Mouse (Mus musculus): ENCODE measurements around the gene Spast. TPM values are rescaled to one million over a fixed set of nuclear protein-coding genes. Genes with fewer than 3 reads are reported as not detected.

Gene Spast
- polyA plus RNA-seq, 1 experiment = 26.9 TPM

DNA sequence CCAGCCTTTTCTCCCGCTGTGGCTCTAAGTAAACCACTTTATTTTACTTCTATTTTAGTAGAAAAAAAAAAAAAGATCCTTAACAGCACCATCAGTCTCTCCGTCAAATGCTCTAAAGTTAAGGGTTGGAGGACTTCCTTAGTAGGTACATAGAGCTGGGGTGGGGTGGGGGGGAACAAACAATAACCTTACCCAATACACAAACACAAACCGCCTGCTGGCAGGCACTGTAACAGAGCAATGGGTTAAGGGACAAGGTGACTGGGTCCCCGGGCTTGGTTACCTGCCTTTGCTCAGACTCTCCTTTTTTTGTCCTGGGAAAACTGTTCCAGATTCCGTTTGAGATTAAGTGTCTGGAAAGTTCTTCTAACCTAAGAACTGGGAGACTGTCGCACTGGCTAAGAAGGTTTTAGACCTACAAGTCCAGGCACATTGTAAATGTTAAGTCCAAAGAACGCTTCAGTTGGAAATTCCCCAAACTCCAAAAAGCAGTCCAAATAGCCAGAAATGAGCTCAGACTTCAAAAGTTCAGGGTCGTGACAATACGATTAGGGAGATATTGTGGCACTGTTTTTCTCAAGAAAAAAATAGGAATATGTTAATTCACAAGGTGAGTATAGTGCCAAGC is 7.6 kb upstream of the Spast start:
- H3K4me3 ChIP-seq (ENCODE audit: insufficient read depth, low read length) = no peak overlapping the region
- no peaks in the 10 kb centered on the region for H3K4me1 ChIP-seq (ENCODE audit: control insufficient read depth, insufficient read depth, low read length)
- no peak for TF ChIP-seq CTCF (IDR thresholded peaks at IDR 0.05; ENCODE audit: low read depth, low read length)
- no peak for TF ChIP-seq POLR2A (IDR thresholded peaks at IDR 0.05; ENCODE audit: borderline replicate concordance, low read depth, low read length)
- no peak overlapping the region for H3K27ac ChIP-seq (ENCODE audit: insufficient read depth, low read depth, low read length)

DNA sequence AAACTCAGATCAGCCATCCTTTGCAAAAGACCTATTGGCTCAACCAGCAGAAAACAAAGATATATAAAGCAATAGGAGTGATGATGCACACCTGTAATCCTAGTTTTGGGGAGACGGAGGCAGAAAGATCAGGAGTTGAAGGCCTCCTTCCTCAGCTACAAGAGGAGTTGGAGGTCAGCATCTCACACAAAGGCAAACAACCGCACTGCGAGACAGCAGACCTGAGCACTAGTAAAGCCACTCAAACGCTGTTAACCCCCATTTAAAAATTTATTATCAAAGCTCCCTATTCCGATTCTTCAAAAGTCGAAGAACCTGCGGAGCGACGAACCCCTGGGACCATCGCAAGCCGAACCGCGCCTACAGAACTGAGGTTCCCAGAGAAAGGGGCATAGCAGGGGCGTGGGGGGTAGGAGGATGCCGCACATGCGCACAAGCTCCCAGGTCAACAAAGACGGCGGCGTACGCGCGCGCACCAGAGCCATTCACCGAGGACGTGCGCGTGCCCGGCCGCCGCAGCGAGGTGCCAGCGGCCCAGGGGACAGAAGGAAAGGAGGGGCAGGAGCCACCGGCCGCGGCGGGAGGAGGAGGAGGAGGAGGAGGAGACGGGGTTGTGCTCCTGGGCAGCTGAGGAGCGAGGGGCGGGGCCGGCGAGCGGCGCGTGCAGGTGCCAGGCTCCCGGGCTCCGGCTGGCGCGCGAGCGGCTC is 409 bp upstream of the Spast start:
- H3K4me1 ChIP-seq (ENCODE audit: control insufficient read depth, insufficient read depth, low read length) = peaks cover 22% of the 10 kb centered on the region
- peak overlapping the region; percentile 100 for H3K4me3 ChIP-seq (ENCODE audit: insufficient read depth, low read length)
- H3K27ac ChIP-seq (ENCODE audit: insufficient read depth, low read depth, low read length) = peak overlapping the region; percentile 57
- TF ChIP-seq CTCF (IDR thresholded peaks at IDR 0.05; ENCODE audit: low read depth, low read length) (no peak), POLR2A (IDR thresholded peaks at IDR 0.05; ENCODE audit: borderline replicate concordance, low read depth, low read length) (no peak)

DNA sequence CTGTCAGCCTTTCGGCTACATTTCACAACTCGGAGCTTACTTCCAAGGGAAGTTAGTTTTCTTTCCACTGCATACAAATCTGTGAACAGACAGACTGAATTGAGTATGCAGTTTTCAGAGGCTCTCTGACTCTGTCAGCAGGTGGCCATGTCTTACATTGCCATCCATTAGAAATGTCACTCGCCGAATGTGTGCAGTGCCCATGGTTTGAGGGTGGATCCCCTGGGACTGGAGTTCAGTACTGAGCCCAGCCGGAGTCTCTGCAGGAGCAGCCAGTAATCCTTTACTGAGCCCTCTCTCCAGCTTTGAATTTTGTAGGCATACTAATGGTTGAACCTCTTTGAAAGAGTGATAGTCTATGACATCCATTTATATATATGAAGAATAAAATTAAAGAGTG is 2.4 kb downstream of the Spast start:
- H3K4me3 ChIP-seq (ENCODE audit: insufficient read depth, low read length) = peak overlapping the region; percentile 39; the same call in 1 of the 2 replicates

DNA sequence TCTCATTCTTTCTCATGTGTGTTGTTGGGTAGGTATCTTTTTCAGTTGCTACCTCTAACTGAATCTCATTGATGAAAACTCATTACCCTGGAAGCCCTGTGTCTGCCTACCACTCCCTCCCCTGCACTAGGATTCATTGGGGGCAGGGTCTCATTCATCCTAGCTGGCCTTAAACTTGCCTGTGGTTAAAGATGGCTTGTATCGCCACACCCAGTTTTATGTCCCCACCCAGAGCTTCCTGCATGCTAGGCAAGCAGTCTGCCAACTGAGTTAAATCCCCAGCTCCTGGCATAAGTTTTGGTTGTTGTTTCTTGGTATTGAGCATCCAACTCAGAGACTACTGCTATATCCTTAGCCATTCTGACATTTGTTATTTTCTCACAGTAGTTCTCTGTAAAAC is 24.8 kb downstream of the Spast start:
- H3K4me1 ChIP-seq (ENCODE audit: control insufficient read depth, insufficient read depth, low read length) = peaks cover 2% of the 10 kb centered on the region
- H3K4me3 ChIP-seq (ENCODE audit: insufficient read depth, low read length) = no peak overlapping the region
- H3K27ac ChIP-seq (ENCODE audit: insufficient read depth, low read depth, low read length) = no peak overlapping the region
- no peak for TF ChIP-seq POLR2A (IDR thresholded peaks at IDR 0.05; ENCODE audit: borderline replicate concordance, low read depth, low read length)
- TF ChIP-seq CTCF (IDR thresholded peaks at IDR 0.05; ENCODE audit: low read depth, low read length) = no peak

More for the DNA sequence above, 2.4 kb downstream of the Spast start:
- TF ChIP-seq POLR2A (IDR thresholded peaks at IDR 0.05; ENCODE audit: borderline replicate concordance, low read depth, low read length) (no peak), CTCF (IDR thresholded peaks at IDR 0.05; ENCODE audit: low read depth, low read length) (no peak)
- Histone ChIP-seq H3K27ac (ENCODE audit: insufficient read depth, low read depth, low read length) (peak overlapping the region; percentile 42), H3K4me1 (ENCODE audit: control insufficient read depth, insufficient read depth, low read length) (peaks cover 22% of the 10 kb centered on the region)

DNA sequence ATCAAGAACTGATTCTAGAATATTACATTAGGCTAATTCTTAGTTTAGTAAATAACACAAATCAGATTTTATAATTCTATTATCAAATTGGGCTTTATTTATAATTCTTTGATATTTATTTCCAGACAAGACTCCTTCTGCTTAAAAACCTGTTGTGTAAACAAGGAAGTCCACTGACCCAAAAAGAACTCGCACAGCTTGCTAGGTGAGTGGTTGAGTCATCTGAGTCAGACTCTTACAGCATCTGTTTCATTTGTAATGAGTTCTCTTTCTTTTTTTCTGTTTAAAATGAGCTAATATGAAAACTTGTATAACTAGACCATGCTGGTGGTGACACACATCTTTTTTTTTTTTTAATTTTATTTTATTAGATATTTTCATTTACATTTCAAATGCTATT is 38.1 kb downstream of the Spast start:
- H3K4me1 ChIP-seq (ENCODE audit: control insufficient read depth, insufficient read depth, low read length) = no peaks in the 10 kb centered on the region
- no peak overlapping the region for H3K27ac ChIP-seq (ENCODE audit: insufficient read depth, low read depth, low read length)
- no peak overlapping the region for H3K4me3 ChIP-seq (ENCODE audit: insufficient read depth, low read length)
- TF ChIP-seq POLR2A (IDR thresholded peaks at IDR 0.05; ENCODE audit: borderline replicate concordance, low read depth, low read length) (no peak), CTCF (IDR thresholded peaks at IDR 0.05; ENCODE audit: low read depth, low read length) (no peak)

DNA sequence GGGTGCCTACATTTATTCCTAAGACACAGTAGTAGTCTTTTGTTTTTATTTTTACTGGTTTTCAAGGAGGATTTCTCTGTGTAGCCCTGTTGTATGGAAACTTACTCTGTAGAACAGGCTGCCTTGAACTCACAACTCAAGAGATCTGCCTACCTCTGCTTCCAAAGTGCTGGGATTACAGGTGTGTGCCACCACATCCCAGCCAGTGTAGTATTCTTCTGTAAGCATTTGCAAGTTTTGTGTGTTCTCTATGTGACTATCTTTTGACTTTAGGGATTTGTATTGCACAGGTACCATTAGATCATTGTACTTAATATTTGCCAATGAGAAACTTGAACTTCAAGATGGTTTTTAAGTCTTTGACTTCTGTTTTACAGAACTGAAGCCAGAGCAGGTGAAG is 47.9 kb downstream of the Spast start:
- TF ChIP-seq POLR2A (IDR thresholded peaks at IDR 0.05; ENCODE audit: borderline replicate concordance, low read depth, low read length) (no peak), CTCF (IDR thresholded peaks at IDR 0.05; ENCODE audit: low read depth, low read length) (no peak)
- no peaks in the 10 kb centered on the region for H3K4me1 ChIP-seq (ENCODE audit: control insufficient read depth, insufficient read depth, low read length)
- no peak overlapping the region for H3K27ac ChIP-seq (ENCODE audit: insufficient read depth, low read depth, low read length)
- H3K4me3 ChIP-seq (ENCODE audit: insufficient read depth, low read length) = no peak overlapping the region

DNA sequence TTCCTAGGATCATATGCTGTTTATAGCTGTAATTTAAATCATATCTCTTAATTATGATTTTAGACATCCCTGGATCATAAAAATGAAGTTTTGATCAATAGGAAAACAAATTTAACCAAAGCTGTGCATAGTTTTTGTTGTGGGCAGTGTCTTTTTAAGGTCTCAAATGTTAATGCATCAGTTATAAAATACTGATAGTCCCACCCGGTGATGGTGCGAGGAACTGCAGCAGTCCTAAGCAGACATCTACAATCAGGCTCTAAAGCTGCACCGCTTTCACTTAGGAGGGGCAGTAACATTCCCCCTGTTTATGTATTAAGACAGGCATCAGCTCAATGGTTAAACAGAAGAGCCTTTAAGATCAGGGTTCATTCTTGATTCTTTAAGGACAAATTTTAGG is 51.1 kb downstream of the Spast start:
- Histone ChIP-seq H3K4me1 (ENCODE audit: control insufficient read depth, insufficient read depth, low read length) (peaks cover 2% of the 10 kb centered on the region), H3K27ac (ENCODE audit: insufficient read depth, low read depth, low read length) (no peak overlapping the region), H3K4me3 (ENCODE audit: insufficient read depth, low read length) (no peak overlapping the region)
- no peak for TF ChIP-seq CTCF (IDR thresholded peaks at IDR 0.05; ENCODE audit: low read depth, low read length)
- no peak for TF ChIP-seq POLR2A (IDR thresholded peaks at IDR 0.05; ENCODE audit: borderline replicate concordance, low read depth, low read length)

DNA sequence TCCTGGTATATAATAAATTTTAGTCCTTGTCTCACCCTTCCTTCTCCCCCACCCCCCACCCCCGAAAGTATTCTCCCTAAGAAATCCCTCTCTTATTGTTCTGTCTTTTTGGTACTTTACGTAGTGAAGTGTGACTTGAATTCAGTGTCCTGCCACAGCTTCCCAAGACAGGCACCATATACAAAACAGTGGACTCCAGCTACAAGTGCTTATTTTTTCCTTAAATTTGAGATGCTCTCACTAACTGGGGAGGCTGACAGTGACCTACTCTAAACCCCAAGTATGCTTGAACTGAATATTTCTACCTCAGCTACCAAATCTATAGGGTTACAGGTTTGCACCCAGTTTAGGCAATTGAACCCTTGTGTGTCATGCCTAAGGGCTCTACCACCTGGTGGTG is 55.6 kb downstream of the Spast start:
- no peak overlapping the region for H3K27ac ChIP-seq (ENCODE audit: insufficient read depth, low read depth, low read length)
- TF ChIP-seq CTCF (IDR thresholded peaks at IDR 0.05; ENCODE audit: low read depth, low read length) = no peak
- TF ChIP-seq POLR2A (IDR thresholded peaks at IDR 0.05; ENCODE audit: borderline replicate concordance, low read depth, low read length) = no peak
- H3K4me1 ChIP-seq (ENCODE audit: control insufficient read depth, insufficient read depth, low read length) = peaks cover 12% of the 10 kb centered on the region
- no peak overlapping the region for H3K4me3 ChIP-seq (ENCODE audit: insufficient read depth, low read length)

DNA sequence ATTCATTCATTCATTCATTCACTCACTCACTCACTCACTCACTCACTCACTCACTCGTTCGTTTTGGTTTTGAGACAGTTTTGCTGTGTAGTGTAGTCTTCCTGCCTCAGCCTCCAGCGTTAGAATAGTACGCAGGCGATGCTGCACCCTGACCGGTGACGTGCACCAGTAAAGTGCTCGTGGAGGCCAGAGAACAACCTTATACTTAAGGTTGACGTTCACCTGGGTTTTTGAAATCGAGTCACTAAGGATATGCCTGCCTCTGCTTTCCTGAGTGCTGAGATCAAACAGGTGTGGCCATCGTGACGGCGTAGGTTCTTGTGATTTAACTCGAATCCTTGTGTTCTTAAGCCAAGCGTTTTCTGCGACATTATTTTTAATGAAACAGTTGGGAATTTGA is 56.1 kb downstream of the Spast start:
- peak overlapping the region; percentile 61 for H3K4me3 ChIP-seq (ENCODE audit: insufficient read depth, low read length)
- TF ChIP-seq CTCF (IDR thresholded peaks at IDR 0.05; ENCODE audit: low read depth, low read length) (no peak), POLR2A (IDR thresholded peaks at IDR 0.05; ENCODE audit: borderline replicate concordance, low read depth, low read length) (no peak)
- H3K27ac ChIP-seq (ENCODE audit: insufficient read depth, low read depth, low read length) = no peak overlapping the region
- peaks cover 12% of the 10 kb centered on the region for H3K4me1 ChIP-seq (ENCODE audit: control insufficient read depth, insufficient read depth, low read length)

DNA sequence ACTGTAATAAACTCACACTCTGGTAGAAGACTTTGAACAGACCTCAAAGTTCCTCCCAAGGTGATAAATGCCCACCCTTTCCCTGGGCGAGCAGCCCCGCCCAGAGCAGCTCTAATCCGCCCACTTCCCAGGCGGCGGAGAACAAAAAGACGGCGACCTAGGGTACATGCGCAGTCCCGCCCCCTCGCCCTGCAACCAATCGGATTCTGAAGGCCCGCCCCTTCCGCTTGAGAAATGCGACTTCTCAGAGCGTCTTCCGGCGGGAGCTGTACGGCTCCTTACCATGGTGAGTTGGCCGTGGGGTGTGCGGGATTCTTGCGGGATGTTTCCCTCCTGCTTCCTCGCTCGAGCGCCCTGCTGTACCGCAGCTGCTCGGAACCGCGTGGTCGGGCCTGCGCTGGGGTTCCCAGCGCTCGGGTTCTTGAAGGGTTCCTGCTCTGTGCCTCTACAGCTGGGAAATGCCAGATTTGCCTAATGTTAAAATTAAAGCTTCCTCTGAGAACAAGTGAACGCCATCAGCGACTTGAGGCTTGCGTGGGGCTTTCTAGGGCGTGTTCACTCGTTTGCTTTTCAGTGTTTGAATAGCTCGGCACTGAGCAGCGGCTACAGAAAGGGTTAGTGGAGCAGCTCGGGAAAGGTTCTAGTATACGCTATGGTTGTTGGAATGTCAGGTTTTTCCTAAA is 56.7 kb downstream of the Spast start, which contains the start of gene Slc30a6:
Slc30a6 (plus strand) TSS at position 226 of the 683 bp plus-strand sequence.
- peak within 1 kb of the TSS; percentile 86 for H3K4me3 ChIP-seq (ENCODE audit: insufficient read depth, low read length)
- peaks cover 12% of the 10 kb centered on the region for H3K4me1 ChIP-seq (ENCODE audit: control insufficient read depth, insufficient read depth, low read length)
- H3K27ac ChIP-seq (ENCODE audit: insufficient read depth, low read depth, low read length) = peak within 1 kb of the TSS; percentile 76
- no peak for TF ChIP-seq CTCF (IDR thresholded peaks at IDR 0.05; ENCODE audit: low read depth, low read length)
- TF ChIP-seq POLR2A (IDR thresholded peaks at IDR 0.05; ENCODE audit: borderline replicate concordance, low read depth, low read length) = 0 out of 2 replicates have a peak, but pooled peaks have one; percentile 4

All from bone marrow macrophage, adult 2 months (primary cell).